Mouse (Mus musculus): ENCODE data around the gene Ptma.
"Not testable (repeated sequence)": the region's sequence is repeated elsewhere in the genome, so short reads cannot be mapped to it uniquely, and the experiment has no call there.

Ptma gene

GRCm38 (mm10) chr1:86496340-86496739 lies 30.2 kb upstream of the Ptma start:
- no peak for DNase-seq (ENCODE audit: low read depth, low spot score)

- DNase-seq (ENCODE audit: low read depth, low spot score) = no peak
These were observed 29.2 kb upstream of the Ptma start for GRCm38 (mm10) chr1:86497361-86497760.

- no peak for DNase-seq (ENCODE audit: low read depth, low spot score)
These were observed 28.5 kb upstream of the Ptma start for GRCm38 (mm10) chr1:86497986-86498385.

- DNase-seq (ENCODE audit: low read depth, low spot score) = no peak
These were observed 27.9 kb upstream of the Ptma start for GRCm38 (mm10) chr1:86498611-86499010.

- DNase-seq (ENCODE audit: low read depth, low spot score) = peak; percentile 80
These were observed 26.6 kb upstream of the Ptma start for GRCm38 (mm10) chr1:86499903-86500302.

- DNase-seq (ENCODE audit: low read depth, low spot score) = no peak
These were observed 25.8 kb upstream of the Ptma start for GRCm38 (mm10) chr1:86500681-86501080.

GRCm38 (mm10) chr1:86501114-86501532 lies 25.4 kb upstream of the Ptma start:
- peak; percentile 94 for DNase-seq (ENCODE audit: low read depth, low spot score)

GRCm38 (mm10) chr1:86501559-86501958 lies 25.0 kb upstream of the Ptma start:
- peak; percentile 96 for DNase-seq (ENCODE audit: low read depth, low spot score)

- DNase-seq (ENCODE audit: low read depth, low spot score) = no peak
These were observed 24.1 kb upstream of the Ptma start for GRCm38 (mm10) chr1:86502221-86503048.

- DNase-seq (ENCODE audit: low read depth, low spot score) = no peak
These were observed 23.3 kb upstream of the Ptma start for GRCm38 (mm10) chr1:86503165-86503747.

- peak; percentile 96 for DNase-seq (ENCODE audit: low read depth, low spot score)
These were observed 22.4 kb upstream of the Ptma start for GRCm38 (mm10) chr1:86503906-86504696.

- DNase-seq (ENCODE audit: low read depth, low spot score) = no peak
These were observed 21.7 kb upstream of the Ptma start for GRCm38 (mm10) chr1:86504697-86505421.

- peak; percentile 91 for DNase-seq (ENCODE audit: low read depth, low spot score)
These were observed 21.1 kb upstream of the Ptma start for GRCm38 (mm10) chr1:86505461-86505860.

- peak; percentile 49 for DNase-seq (ENCODE audit: low read depth, low spot score)
These were observed 20.1 kb upstream of the Ptma start for GRCm38 (mm10) chr1:86506420-86506819.

GRCm38 (mm10) chr1:86507866-86508265 lies 18.7 kb upstream of the Ptma start:
- DNase-seq (ENCODE audit: low read depth, low spot score) = peak; percentile 88

- DNase-seq (ENCODE audit: low read depth, low spot score) = peak; percentile 92
These were observed 17.1 kb upstream of the Ptma start for GRCm38 (mm10) chr1:86509410-86509809.

- DNase-seq (ENCODE audit: low read depth, low spot score) = no peak
These were observed 16.3 kb upstream of the Ptma start for GRCm38 (mm10) chr1:86510266-86510665.

- no peak for DNase-seq (ENCODE audit: low read depth, low spot score)
These were observed 15.7 kb upstream of the Ptma start for GRCm38 (mm10) chr1:86510676-86511441.

- no peak for DNase-seq (ENCODE audit: low read depth, low spot score)
These were observed 14.3 kb upstream of the Ptma start for GRCm38 (mm10) chr1:86512154-86512720.

GRCm38 (mm10) chr1:86513031-86513430 lies 13.5 kb upstream of the Ptma start:
- not testable (repeated sequence) for DNase-seq (ENCODE audit: low read depth, low spot score)
